Mouse (Mus musculus) gastrocnemius, postnatal 36 days (tissue): ENCODE data around the gene Frzb. TPM values are rescaled to one million over a fixed set of nuclear protein-coding genes. Genes with fewer than 3 reads are reported as not detected.

Experiments
- DNase-seq, 2 experiments: peaks; one replicate each; pipeline ENCODE4 v3.0.0; 2022
- intact Hi-C: fragments of 180-260 bp; cut with DNase I; formaldehyde crosslinking; loops from one replicate; pipeline ENCODE4 v1.15.1; 2025
- total RNA-seq, 2 experiments: library from RNA; stranded (reverse); gene quantifications; 2 replicates each; pipeline ENCODE4 v1.2.3; 2021

Frzb gene
- total RNA-seq, 2 experiments from 2014 or later: 17.2 to 19.8 TPM

DNA sequence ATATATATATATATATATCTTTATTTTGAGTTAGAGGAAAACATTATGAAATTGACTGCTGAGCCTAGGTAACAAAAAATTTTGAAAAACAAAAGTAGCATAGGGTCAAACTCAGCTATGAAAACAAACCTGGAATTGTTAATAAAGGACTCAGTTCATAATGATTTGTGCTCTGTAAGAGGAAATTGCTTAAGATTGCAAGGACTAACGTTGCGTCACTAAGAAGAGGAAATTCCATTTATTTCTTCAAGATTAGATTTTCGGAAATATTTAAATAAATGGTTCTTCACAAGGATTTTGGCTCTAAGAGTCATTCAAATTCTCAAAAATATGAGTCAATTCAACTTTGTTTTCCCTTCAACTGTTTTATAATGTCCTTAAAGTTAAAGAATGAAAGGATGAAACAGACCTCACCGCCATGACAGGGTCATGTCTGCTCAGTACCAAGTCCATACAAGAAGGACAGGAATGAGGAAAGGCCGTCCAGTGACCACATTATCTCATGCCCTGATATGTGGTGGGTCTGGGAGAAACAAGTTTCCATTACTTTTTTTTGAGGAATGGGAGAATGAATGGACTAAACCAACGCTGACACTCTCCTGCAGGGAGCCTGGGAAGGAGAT lies 14.1 kb downstream of the Frzb start:
- DNase-seq: no peak
- intact Hi-C loops: no loop called here

GRCm38 (mm10) chr2:80430357-80431053 lies 16.9 kb downstream of the Frzb start:
- intact Hi-C loops: no loop called here
- DNase-seq: no peak

- DNase-seq: no peak
- intact Hi-C loops: no loop called here
These were observed 24.3 kb downstream of the Frzb start for GRCm38 (mm10) chr2:80423116-80423515.

GRCm38 (mm10) chr2:80421990-80422389 lies 25.4 kb downstream of the Frzb start:
- DNase-seq: no peak
- intact Hi-C loops: no loop called here

GRCm38 (mm10) chr2:80416286-80416685 lies 31.1 kb downstream of the Frzb start:
- no peak for DNase-seq
- intact Hi-C loops: no loop called here

DNA sequence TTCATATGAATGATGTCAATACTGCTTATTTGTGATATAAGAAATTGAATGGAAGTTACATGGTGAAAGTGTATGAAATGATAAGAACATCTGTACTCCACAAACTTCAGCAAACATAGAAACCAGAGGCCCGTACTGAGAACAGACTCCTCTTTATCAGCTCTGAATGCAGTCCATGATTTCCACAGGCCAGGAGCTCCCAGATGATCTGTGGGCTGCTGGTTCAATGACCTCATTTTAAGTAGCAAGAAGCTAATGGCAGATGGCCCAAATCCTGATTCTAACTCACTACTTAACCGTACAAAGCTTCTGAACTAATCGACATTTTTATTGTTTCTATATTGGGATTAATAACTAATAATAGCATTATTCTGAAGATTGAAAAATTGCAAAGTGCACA lies 33.0 kb downstream of the Frzb start:
- intact Hi-C loops: no loop called here
- DNase-seq: no peak

DNA sequence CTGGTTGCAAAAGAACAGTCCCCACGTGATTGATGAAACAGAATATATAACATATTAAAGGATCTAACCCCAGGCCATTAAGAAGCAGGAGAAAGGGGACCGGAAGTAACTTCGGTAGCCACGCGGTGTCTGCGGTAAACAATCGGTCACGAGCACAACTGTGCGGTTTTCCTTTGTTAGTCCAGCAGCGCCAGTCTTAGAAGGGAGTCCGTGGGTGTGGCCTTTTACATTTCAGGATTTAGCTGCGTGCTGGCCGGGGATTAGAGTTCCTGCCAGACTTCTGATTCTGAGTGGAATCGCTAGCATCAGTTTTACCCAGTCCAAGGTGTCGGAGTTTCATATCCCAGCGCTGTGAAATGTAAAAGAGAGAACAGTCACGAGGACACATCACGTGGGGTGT lies 34.3 kb downstream of the Frzb start:
- no peak for DNase-seq
- intact Hi-C loops: no loop called here

DNA sequence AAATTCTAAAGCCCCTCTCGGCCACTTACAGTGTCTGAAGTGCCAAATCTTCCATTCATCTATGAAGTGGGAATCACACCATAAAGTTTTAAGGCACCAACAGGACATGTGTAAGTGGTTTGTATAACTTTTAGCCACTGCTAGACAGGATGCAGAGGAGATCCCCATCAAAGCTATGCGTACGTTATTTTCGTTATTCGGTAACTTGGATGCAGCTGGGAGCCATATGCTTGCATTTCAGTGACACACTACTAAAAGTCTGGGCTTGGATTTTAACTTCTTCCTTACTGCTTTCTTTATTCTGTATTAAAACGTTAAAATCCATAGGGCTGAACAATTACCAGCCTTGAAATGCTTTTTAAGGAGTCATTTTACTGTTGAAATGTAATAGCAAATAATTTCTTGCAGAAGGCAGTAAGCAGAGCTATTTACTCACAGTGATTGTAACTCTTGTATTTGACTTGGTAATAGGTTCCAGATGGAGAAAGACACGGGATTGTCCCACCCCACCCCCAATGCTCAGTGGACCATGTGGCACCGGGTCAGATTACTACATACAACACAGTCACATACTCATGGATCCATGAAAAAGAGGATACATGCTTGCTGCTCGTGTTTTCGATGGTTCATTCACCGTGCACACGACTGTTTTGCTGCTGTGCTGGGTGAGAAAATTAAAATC lies 37.4 kb downstream of the Frzb start:
- intact Hi-C loops: no loop called here
- no peak for DNase-seq

- no peak for DNase-seq
- intact Hi-C loops: no loop called here
These were observed 42.7 kb downstream of the Frzb start for GRCm38 (mm10) chr2:80404770-80405169.

DNA sequence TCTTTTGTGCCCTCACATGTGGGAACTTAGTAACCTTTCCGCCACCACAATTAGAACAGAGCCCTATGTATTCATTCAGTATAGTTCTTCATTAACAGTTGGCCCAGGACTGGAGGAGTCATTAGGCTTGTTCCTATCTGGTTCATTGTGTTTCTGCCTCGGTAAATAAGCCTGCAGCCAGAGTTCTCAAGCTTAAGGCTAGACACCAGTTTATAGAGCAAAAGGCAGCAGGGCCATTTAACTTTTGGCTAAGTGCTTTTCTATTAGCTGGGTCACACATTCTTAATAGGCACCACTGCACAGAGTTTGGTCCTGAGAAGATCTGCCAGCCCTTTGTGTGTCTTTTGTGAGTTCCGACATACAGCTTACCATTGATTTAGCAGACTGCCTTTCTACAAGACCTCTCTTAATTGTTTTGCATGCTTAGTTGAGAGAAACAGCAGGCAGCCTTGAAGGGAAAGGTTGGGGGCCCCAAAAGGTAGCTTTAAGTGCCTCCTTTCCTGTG lies 48.8 kb downstream of the Frzb start:
- intact Hi-C loops: no loop called here
- no peak for DNase-seq

GRCm38 (mm10) chr2:80396864-80397263 lies 50.6 kb downstream of the Frzb start:
- intact Hi-C loops: no loop called here

GRCm38 (mm10) chr2:80396057-80396456 lies 51.4 kb downstream of the Frzb start:
- DNase-seq: no peak
- intact Hi-C loops: no loop called here

More at GRCm38 (mm10) chr2:80396864-80397263, 50.6 kb downstream of the Frzb start:
- DNase-seq: no peak

DNA sequence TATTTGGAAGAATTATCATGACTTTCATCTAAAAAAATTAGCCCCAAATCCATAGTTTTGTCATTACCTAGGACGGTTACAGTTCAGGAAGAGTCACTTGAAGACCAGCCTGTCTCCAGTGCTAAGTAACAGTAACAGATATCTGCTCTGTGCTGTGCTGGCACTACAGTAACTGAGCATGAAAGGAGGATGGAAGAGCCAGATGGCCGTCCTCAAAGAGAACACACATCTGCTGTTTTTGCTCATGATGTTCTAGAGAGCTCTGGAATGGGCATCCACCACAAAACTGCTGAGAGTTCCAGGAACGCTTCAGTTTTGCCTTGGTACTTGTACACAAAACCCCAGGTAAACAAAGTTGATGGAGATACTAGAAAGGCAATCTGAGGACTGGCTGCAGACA lies 59.1 kb downstream of the Frzb start:
- no peak for DNase-seq
- intact Hi-C loops: no loop called here

GRCm38 (mm10) chr2:80387668-80388067 lies 59.8 kb downstream of the Frzb start:
- DNase-seq: no peak
- intact Hi-C loops: no loop called here

DNA sequence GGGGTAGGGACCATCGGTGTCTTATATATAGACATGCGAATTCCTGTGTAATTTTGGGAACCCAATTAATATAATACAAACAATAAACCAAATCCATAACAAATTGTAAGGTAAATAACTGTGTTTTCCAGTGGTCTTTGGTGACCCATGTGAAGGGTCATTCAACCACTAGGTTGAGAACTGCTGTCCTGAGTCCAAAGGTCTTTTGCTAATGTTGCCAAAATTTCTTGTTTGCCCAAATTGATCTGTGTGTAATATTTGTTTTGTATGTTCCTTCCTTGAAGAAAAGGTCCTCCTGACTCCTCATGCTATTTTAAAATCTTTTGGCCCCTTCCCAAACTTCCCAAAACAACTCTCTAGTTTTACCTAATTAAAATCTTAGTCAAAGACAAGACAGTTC lies 61.2 kb downstream of the Frzb start:
- intact Hi-C loops: no loop called here
- DNase-seq: no peak

DNA sequence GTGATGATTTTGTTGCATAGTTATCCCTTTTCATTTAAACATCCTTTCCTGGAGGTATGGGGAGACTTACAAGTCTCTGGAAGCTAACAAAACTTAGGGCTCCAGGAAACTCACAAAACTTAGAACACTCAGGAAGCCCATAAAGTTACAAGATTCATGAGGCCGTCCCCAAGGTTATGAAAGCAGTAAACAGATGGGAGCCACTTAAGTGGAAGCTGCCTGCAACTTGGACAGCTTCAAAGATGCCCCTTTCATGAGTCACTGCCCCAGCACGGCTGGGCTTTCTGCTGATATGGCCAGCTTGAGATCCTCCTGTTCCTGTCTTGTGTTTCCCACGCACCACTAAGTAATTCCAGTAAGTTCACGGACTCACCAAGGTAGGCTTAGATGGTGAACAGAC lies 63.0 kb downstream of the Frzb start:
- intact Hi-C loops: no loop called here
- no peak for DNase-seq

GRCm38 (mm10) chr2:80379848-80380247 lies 67.6 kb downstream of the Frzb start:
- DNase-seq: no peak

GRCm38 (mm10) chr2:80374892-80375291 lies 72.5 kb downstream of the Frzb start:
- intact Hi-C loops: loop anchor here (5.0 kb wide), 1 partner anchor 52 kb away; no protein-coding TSS in a partner anchor
- no peak for DNase-seq

More at GRCm38 (mm10) chr2:80379848-80380247, 67.6 kb downstream of the Frzb start:
- intact Hi-C loops: loop anchor here (5.0 kb wide), 1 partner anchor 47 kb away; no protein-coding TSS in a partner anchor

- DNase-seq: no peak
- intact Hi-C loops: no loop called here
These were observed 76.0 kb downstream of the Frzb start for GRCm38 (mm10) chr2:80371458-80371857.
